Mouse (Mus musculus) mouse embryonic stem cell (cell line): ENCODE results near the gene Pdia5.

Source experiments
- in situ Hi-C, 2 experiments: fragments of 300-500 bp; cut with MboI; formaldehyde crosslinking; loops; 1 replicate in 1 of 2; 3 replicates in 1 of 2; pipeline ENCODE4 v1.14.3; 2019 to 2020; ENCODE audit warnings: low sequenced_read_pairs in 2 of 2, low pct_unique_long_range_greater_than_20kb in 1 of 2, mixed read lengths in 1 of 2; ENCODE audit not compliant: unreplicated experiment in 1 of 2

Pdia5 gene

DNA sequence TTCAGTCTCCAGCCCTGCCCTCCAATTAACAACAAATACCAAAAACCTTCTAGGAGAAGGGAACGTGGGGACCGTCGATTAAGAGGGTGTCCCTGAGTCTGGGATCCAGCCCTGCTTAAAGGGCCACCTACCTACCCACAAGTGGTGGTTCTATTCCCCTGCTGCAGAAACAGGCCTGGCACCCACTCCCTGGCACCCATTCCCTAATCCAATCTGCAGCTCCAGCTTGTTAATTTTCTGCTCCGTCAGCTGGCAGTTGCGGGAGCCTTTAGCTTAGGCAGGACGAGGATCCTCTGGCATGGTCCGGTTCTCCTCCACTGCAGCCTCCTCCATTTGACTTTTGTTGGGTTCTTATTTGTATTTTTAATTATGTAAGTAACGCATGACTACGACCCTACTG is 87.3 kb downstream of the Pdia5 start:
- in situ Hi-C loops, result no loop called here

DNA sequence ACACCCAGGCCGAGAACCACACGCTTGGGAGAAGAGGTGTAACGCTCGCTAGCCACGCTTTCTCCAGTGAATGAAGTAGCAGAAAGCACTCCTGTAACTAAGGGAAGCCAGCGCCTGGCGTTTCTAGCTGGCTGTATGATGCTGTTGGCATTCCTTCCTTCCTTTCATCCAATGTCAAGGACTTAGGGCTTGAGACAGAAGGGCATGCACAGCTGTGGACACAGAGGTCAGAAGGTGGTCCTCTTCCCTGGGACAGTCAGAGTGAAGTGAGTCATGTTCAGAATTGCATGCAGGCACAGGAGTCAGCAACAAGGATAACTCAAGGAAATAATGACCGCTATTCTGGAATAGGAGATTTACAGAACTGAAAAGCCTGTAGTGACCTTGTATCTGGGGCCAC is 97.9 kb downstream of the Pdia5 start:
- in situ Hi-C loops, result no loop called here

DNA sequence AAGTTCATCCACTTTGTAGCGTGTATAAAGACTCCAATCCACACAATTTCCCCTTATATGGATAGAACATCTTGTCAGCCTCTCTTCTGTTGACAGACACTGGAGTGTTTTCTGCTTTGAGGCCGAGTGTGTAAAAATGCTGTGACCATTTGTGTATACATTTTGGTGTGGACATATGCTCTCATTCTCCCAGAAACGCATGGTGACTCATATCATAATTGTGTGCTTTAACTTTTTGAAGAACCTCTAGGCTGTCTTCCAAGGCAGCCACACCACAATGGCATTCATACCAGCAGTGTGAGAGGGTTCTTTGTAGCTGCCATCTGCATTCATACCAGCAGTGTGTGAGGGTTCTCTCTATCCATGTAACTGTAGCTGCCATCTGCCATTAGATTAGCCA is 105.0 kb downstream of the Pdia5 start:
- in situ Hi-C loops, result no loop called here

DNA sequence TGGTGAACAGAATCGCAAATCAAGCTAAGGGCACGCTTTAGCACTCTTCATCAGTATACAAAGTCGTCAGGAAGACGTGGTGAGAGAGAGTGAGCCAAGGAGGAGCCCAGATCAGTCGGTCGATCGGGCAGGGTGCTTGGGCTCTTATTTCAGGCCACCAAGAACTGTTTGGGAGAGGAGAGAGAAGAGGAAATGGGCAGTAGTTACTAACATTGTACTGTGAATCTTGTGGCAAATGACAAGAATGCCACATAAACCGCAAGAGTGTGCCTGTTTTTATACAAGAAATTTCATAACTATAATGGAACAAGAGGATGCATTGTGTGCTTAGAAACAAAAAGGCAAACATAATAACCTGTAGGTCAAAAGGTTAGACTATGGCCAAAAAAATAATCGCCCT is 110.6 kb downstream of the Pdia5 start:
- in situ Hi-C loops, result no loop called here

DNA sequence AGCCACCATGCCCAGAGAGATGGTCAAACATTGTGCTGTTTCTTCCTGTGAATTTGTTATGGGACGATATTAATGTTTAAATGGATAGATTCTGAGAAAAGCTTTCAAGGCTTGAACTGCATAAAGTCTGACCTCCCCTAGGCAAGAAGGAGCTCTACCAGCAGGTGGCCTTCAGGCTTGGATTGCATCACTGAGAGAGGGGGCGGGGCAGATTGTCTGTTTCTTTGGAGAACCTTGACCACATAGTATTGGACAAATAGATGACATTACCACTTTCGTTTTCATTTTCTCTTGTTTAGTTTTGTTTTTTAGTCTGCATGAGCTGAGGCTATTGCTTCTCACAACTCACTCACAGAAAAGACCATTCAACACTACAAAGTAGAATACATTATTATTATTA is 111.3 kb downstream of the Pdia5 start:
- in situ Hi-C loops, result no loop called here

DNA sequence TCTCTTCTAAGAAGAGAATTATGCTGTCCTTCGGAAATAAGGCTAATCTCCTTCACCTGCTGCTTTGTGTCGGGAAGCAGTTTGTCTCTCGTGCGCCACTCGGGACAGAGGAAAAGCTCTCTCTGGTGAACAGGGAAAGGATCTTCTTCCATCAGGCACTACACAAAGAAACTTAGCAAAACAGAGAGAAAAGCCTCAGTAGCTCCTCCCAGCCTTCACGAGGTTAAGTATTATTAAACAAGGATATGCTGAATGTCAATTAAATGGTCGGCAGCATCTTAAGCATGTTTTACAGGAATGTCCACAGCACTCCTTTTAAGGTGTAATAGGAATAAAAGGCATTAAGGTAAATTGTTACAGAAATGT is 126.6 kb downstream of the Pdia5 start:
- in situ Hi-C loops, result no loop called here

DNA sequence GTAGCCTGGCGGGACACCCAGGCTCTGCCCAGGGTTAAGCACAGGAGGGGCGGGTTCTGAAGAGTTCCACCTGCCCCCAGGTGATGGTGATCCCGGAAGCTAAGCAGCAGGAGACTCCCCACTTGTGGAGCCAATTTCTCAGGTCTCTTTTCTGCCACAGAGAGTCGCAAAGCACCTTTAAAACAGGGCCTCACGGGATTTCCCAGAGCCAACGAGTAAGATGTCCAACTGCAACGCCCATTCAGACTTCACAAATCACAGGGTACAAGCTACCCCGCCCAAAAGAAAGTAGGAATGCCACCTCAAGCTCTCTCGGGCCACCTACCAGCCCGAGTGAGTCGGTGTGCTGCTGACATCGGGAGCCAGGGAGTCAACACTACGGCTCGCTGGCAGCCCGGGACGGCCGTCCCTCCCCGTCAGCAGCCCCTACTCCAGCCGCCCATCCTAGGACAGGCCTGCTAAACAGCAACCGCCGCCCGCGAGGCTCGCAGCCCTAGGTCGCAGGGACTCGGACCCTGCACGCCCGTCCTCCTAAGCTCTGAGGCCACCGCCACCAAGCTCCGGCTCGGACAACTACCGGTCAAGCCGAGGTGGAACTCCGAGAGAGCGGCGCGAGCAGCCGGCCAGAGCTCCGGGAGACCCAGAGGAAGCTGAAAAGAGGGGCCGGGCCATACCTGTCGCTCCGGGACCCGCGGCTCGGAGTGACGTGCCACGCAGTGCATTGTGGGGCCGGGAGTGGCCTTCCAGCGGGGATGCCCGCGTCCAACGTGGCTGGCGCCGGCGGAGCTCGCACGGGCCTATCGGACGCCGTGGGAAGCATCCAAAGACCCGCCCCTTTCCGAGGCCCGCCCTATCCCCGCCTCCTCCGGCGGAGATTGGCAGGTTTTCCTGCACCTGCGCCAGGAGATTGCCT is 127.3 kb downstream of the Pdia5 start, which contains the start of gene Sec22a:
Gene Sec22a (minus strand): TSS at position 769 of the 913 bp plus-strand sequence.
- in situ Hi-C loops, result no loop called here

DNA sequence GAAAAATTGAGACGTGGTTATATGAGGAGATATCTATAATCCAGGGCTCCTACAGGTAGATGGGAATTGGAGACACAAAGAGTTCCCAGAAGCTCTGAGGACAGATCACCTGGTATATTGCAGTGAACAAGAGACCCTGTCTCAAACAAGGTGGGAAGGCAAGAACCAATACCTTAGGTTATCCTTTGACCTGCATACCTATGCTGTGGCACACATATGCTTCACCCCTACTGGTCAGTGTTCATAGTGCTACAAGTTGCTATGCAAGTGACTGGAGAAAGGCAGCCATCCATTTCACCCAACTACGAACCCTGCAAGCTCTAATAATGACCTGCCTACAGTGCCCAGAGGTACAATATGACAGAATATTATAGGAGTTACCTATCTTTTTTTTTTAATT is 128.5 kb downstream of the Pdia5 start:
- in situ Hi-C loops, result no loop called here

DNA sequence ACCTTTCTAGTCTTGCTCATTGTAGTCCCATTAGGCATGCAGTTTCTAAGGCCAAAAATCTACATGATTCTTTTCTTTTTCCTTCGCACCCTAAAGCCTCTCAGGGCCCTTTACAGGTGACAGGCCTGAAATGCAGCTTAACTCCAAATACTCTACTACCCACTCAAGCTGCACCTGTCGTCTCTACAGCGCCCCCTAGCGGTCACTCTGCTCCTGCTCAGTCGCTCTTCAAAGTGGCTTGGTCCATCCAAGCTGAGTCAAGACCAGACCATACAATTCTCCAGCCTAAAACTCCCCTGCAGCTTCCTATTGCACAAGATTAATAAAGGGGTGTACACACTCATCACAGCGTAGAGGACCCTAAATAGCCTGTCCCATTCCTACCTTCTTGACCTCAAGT is 130.1 kb downstream of the Pdia5 start:
- in situ Hi-C loops, result no loop called here

DNA sequence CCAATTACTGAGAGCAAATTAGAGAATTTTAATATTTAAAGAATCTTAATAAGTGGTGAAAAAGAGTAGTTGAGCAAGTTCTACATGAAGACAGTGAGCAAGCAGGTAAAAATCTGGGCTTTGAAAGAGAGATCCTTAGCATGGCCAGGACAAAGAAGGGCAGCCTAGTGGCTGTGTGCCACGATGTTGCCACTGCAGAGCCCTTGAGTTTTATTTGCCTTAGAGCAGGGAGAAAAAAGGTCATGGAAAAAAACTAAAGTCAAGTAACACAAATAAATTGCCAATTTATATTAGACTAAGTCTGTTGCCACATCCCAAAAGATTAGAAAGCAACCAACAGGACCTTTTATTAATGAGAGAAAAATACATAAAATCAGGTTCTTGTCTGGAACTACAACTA is 133.2 kb downstream of the Pdia5 start:
- in situ Hi-C loops, result no loop called here
